Mouse (Mus musculus) liver (tissue): ENCODE measurements around the gene Sypl.

Source experiments
- DNase-seq: peaks from one replicate; pipeline ENCODE4 v3.0.0-alpha.2; 2020; ENCODE audit warnings: mixed read lengths

Sypl gene

GRCm38 (mm10) chr12:33007176-33007575, 53.5 kb downstream of the Sypl start:
- DNase-seq, result no peak

DNA sequence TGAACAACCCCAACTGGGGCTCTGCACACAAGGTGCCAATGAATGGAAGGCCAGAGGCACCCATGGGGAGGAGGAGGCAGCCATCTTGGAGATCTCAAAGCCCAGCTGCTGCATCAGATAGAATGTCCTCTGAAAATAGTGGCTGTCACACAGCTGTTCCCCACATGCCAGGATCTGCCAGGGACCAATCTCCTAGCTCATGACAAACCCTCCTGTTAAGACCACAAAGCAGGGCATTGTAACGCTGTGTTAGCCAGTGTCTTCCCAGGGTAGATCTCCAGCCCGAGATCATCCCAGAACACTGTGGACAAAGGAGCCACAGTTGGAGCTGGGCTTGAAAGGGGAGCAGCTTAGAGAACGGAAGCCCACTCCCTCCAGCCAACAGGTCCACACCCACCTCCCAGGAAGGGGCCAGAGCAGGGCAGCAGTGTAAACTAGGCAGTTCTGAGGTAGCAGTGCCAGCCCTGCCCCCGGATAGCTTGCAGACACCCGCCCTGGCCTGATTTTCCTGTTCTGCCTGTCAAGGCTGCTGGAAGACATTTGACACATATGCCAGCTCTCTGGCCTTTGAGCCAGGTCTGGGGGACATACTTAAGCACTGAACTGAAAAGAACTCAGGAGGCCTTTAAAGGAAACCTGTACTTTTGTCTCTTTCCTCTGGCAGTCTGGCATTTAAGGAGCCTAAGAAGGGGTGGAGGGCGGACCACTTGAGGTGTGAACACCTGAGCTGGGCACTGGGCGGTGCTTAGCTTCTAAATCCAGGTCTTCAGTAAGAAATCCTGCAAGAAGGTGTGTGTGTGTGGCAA, 54.8 kb downstream of the Sypl start:
- no peak for DNase-seq

- no peak for DNase-seq
Measured at GRCm38 (mm10) chr12:33009206-33009966, 55.7 kb downstream of the Sypl start.

DNA sequence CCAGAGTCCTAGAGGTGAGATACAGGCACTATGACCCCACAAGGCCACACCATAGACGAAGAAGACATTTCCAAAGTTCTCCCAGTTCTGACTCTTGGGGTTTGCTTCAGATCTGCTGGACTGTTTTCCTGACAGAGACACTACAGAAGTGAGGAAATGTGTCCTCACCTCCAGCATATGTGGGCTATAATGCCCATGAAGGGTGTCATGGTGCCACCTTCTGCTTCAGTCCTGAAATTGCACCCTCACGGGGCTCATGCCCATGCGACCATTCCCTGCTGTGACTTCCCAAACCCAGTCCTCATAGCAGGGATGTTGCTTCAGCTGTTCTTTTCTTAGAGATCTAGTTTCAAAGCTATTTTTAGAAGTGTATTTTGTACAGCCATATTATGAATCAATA, 56.3 kb downstream of the Sypl start:
- peak; percentile 43 for DNase-seq

- no peak for DNase-seq
Measured at GRCm38 (mm10) chr12:33014050-33014796, 60.5 kb downstream of the Sypl start.

- no peak for DNase-seq
Measured at GRCm38 (mm10) chr12:33015103-33015502, 61.4 kb downstream of the Sypl start.

- no peak for DNase-seq
Measured at GRCm38 (mm10) chr12:33016824-33017705, 63.4 kb downstream of the Sypl start.

GRCm38 (mm10) chr12:33018601-33019000, 64.9 kb downstream of the Sypl start:
- no peak for DNase-seq

- DNase-seq, result no peak
Measured at GRCm38 (mm10) chr12:33020011-33020410, 66.3 kb downstream of the Sypl start.

DNA sequence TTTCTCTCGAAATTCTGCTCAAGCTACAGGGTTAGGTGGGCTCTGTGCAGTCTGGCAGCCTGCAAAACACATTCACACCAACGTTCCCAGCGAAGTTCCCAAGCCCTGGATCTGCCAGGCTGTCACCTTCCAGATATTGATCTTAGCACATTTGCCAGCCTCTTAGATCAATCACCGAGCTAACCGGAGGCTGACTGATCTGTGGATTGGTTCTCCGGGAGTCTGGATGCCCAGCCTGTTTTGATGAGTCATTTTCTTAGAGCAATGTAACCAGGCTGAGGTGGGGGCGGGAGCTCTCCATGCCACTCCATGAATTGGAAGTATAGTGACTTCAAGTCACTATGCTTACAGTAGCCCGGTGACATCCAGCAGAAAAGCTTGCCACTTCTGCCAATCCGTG, 67.4 kb downstream of the Sypl start:
- DNase-seq, result no peak

DNA sequence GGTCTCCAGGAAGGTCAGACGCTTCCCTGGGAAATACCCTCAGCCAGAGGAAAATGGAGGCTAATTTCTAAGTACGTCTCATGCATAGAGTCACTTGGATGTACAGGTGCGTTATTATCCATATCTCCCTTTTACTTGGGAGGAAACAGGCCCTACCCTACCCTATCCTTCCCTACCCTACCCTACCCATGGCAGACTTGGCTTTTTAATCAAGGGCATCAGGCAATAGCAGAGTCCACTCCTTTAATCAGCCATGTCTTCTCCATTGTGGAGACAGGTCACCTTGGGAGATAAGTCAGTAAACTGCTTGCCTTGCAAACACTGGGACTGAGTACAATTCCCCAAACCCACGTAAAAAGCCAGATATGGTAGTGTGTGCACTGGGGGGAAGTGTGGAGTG, 68.1 kb downstream of the Sypl start:
- DNase-seq, result no peak

DNA sequence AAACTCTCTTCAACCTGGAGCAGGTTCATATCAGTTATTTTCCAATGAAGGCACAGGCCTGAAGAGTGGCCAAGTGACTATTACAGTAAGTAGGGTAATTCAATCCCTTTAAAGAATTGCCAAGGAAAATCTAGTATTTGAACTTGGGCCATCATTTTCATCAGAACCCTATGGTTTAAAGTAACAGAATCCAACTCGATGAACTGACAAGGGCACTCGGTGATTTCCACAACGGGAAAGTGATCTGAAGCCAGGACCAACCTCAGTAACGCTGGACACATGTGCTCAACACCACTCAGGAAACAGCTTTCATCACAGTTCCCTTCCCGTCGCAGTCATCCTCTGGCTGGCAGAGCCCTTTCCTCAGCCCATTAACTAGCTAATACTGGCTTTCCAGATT, 70.8 kb downstream of the Sypl start:
- DNase-seq, result no peak

- DNase-seq, result peak; percentile 67
Measured at GRCm38 (mm10) chr12:33027093-33027492, 73.4 kb downstream of the Sypl start.

- DNase-seq, result no peak
Measured at GRCm38 (mm10) chr12:33028109-33028691, 74.5 kb downstream of the Sypl start.

DNA sequence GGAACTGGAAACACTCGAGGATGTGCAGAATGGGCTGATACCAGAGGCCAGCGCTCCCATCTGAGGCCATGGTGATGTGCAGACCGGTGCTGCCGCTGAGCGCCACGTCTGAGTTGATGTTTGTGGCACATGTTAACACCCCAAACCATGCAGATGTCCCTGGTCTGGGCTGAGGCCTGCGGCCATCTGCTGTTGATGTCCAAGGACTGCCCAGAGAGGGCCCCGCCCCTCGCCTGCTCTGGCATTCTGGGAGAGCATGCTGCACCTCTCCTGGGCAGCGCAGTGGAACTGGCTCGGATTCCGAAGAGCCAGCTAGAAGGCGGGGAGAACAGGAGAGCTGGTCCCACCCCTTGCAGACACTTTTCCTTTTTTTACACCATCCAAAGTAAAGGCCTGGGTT, 75.0 kb downstream of the Sypl start:
- no peak for DNase-seq
